Mouse (Mus musculus) forebrain, embryonic 13.5 days (tissue): ENCODE data around the gene Noc3l. TPM values are rescaled to one million over a fixed set of nuclear protein-coding genes. Genes with fewer than 3 reads are reported as not detected.

Source experiments
- ATAC-seq: fragments of 200-750 bp; cut with Nextera tagmentation; 2 replicates; pipeline ENCODE4 v1.8.0; 2017
- H3K27ac ChIP-seq: fragments of 300-500 bp; sonication (generic); 2 replicates; pipeline ENCODE4 v1.5.1; 2015; ENCODE audit warnings: inconsistent platforms, mild to moderate bottlenecking, moderate library complexity
- H3K27me3 ChIP-seq: fragments of 300-500 bp; sonication (generic); 2 replicates; pipeline ENCODE4 v1.6.1; 2015; ENCODE audit warnings: mild to moderate bottlenecking, inconsistent platforms
- H3K36me3 ChIP-seq: fragments of 300-500 bp; sonication (generic); 2 replicates; pipeline ENCODE4 v1.6.1; 2015; ENCODE audit warnings: mild to moderate bottlenecking, inconsistent platforms; ENCODE audit not compliant: poor library complexity, severe bottlenecking
- H3K4me1 ChIP-seq: fragments of 300-500 bp; sonication (generic); 2 replicates; pipeline ENCODE4 v1.6.1; 2015; ENCODE audit warnings: inconsistent platforms
- H3K4me2 ChIP-seq: fragments of 300-500 bp; sonication (generic); 2 replicates; pipeline ENCODE4 v1.6.1; 2015; ENCODE audit warnings: inconsistent platforms, mild to moderate bottlenecking, moderate library complexity
- H3K4me3 ChIP-seq: fragments of 300-500 bp; sonication (generic); 2 replicates; pipeline ENCODE4 v1.5.1; 2015; ENCODE audit warnings: mild to moderate bottlenecking, inconsistent platforms
- H3K9ac ChIP-seq: fragments of 300-500 bp; sonication (generic); 2 replicates; pipeline ENCODE4 v1.6.1; 2015; ENCODE audit warnings: mild to moderate bottlenecking, inconsistent platforms
- H3K9me3 ChIP-seq: fragments of 300-500 bp; sonication (generic); replicated peaks from 2 replicates; pipeline ENCODE4 v1.6.1; 2016; ENCODE audit warnings: inconsistent platforms
- WGBS: fragments of 180-500 bp; shearing (Covaris S2); methylation state at CpG from one replicate; pipeline ENCODE4 v1.1.7; 2015; 5-methylcytosine and 5-hydroxymethylcytosine counted together
- polyA plus RNA-seq: library from polyadenylated mRNA; unstranded; fragments of >200 nt; fragmentation: Nextera tagmentation; extraction: Ambion mirVana; gene quantifications from 2 replicates; pipeline ENCODE4 v1.2.1, GENCODE M21; 2015

Noc3l gene
- polyA plus RNA-seq, 1 experiment from 2014 or later, result 8.4 TPM

DNA sequence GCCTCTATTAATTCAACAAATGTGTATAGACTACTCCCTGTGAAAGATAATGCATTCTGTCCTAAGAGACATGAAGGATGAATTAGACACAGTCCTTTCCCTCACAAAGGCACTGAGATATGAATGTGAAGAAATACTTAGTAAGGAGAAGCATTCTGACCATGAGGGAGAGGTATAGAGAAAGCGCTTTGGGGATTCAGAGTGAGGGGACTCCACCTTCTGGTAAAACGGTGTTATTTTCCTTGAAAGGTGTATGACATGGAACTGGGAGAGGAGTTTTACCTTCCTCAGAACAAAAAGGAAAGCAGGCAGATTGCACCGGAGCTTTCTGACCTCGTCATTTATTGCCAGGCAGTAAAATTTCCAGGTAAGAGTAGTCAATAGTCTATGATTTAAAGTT, 68.8 kb downstream of the Noc3l start:
- H3K4me3 ChIP-seq, result no peak overlapping the region
- H3K9me3 ChIP-seq, result no peaks in the 10 kb centered on the region
- no peak for ATAC-seq
- H3K27me3 ChIP-seq, result no peaks in the 10 kb centered on the region
- H3K9ac ChIP-seq, result no peak overlapping the region
- no peaks in the 10 kb centered on the region for H3K4me1 ChIP-seq
- 68% methylated on average over 4 of the region's 4 CpGs for WGBS
- H3K4me2 ChIP-seq, result no peak overlapping the region
- H3K36me3 ChIP-seq, result 0 out of 2 replicates have a peak, but pooled peaks cover 8% of the 10 kb centered on the region
- no peak overlapping the region for H3K27ac ChIP-seq

DNA sequence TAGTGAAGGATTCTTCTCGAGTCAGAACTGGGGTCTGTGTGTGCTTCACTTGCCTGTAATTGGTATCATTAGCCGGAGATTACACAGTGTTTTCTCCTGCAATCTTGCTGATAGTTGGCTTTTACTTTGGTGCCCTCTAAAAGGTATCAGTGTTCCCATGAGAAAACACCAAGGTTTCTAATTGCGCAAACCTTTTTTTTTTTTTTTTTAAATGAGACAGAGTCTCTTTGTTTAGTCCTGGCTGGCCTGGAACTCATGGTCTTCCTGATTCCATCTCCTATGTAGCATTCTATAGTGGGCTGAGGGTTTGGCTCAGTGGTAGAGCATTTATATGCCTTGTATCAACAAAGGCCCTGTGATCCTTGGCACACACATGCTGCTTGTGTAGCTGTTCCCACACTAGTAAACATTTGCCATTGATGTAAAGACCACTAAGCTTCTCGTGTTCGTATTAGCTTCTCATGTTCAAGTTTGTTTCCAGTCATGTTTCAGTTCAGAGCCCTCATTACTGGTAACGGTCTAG, 72.5 kb downstream of the Noc3l start:
- Histone ChIP-seq H3K36me3 (0 out of 2 replicates have a peak, but pooled peaks cover 3% of the 10 kb centered on the region), H3K27me3 (no peaks in the 10 kb centered on the region), H3K4me1 (no peaks in the 10 kb centered on the region), H3K4me3 (no peak overlapping the region), H3K9me3 (no peaks in the 10 kb centered on the region), H3K4me2 (no peak overlapping the region), H3K9ac (no peak overlapping the region), H3K27ac (no peak overlapping the region)
- ATAC-seq, result no peak
- WGBS, result 61% methylated on average over 6 of the region's 6 CpGs

GRCm38 (mm10) chr19:38745810-38746491, 73.1 kb downstream of the Noc3l start:
- Histone ChIP-seq H3K27me3 (no peaks in the 10 kb centered on the region), H3K27ac (no peak overlapping the region), H3K9ac (no peak overlapping the region), H3K36me3 (no peaks in the 10 kb centered on the region), H3K4me1 (no peaks in the 10 kb centered on the region), H3K4me3 (no peak overlapping the region), H3K4me2 (no peak overlapping the region), H3K9me3 (no peaks in the 10 kb centered on the region)
- WGBS, result 75% methylated on average over 10 of the region's 10 CpGs
- ATAC-seq, result no peak

GRCm38 (mm10) chr19:38744546-38744945, 74.5 kb downstream of the Noc3l start:
- no peak overlapping the region for H3K27ac ChIP-seq
- no peaks in the 10 kb centered on the region for H3K27me3 ChIP-seq
- no peaks in the 10 kb centered on the region for H3K4me1 ChIP-seq
- no peak overlapping the region for H3K4me3 ChIP-seq
- no peak overlapping the region for H3K9ac ChIP-seq
- 92% methylated on average over 8 of the region's 8 CpGs for WGBS
- no peaks in the 10 kb centered on the region for H3K36me3 ChIP-seq
- ATAC-seq, result no peak
- no peaks in the 10 kb centered on the region for H3K9me3 ChIP-seq
- H3K4me2 ChIP-seq, result no peak overlapping the region

Other genes with a start within 250 kb of the Noc3l start
- 3.4 and 3.8 TPM in 2 replicates for gene Tbc1d12, start 17.3 kb upstream of the Noc3l start, polyA plus RNA-seq
- gene Hells, start 111.7 kb upstream of the Noc3l start, polyA plus RNA-seq, result 51.5 and 54.6 TPM in 2 replicates
- gene Cyp2c55, start 187.8 kb upstream of the Noc3l start, polyA plus RNA-seq, result not detected in 2 replicates
- not detected in 2 replicates for gene Cyp2c65, start 241.8 kb upstream of the Noc3l start, polyA plus RNA-seq